Mouse (Mus musculus): ENCODE data around the gene Zfp810. TPM values are rescaled to one million over a fixed set of nuclear protein-coding genes. Genes with fewer than 3 reads are reported as not detected.
A peak's percentile ranks its signal among the peaks of the same experiment; 100 is the strongest.
"Not testable (repeated sequence)": the region's sequence is repeated elsewhere in the genome, so short reads cannot be mapped to it uniquely, and the experiment has no call there.

The Zfp810 gene
- polyA plus RNA-seq, 1 experiment from 2014 or later = 19.4 TPM

DNA sequence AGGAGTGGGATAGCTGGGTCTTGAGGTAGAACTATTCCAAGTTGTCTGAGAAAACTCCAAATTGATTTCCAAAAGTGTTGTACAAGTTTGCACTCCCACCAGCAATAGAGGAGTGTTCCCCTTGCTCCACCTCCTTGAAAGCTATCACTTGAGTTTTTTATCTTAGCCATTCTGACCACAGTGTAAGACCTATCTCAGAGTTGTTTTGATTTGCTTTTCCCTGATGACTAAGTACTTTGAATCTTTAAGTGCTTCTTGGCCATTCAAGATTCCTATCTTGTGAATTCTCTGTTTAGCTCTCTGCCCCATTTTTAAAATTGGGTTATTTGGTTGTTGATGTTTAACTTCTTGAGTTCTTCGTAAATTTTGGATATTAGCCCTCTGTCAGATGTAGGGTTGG, 11.7 kb upstream of the Zfp810 start:
- Histone ChIP-seq H3K36me3 (no peaks in the 10 kb centered on the region), H3K9me3 (replicated peaks) (no peaks in the 10 kb centered on the region), H3K9ac (no peak overlapping the region), H3K4me1 (no peaks in the 10 kb centered on the region), H3K4me2 (replicated peaks) (no peak overlapping the region), H3K27me3 (no peaks in the 10 kb centered on the region), H3K27ac (replicated peaks) (no peak overlapping the region), H3K4me3 (replicated peaks) (no peak overlapping the region)
- ATAC-seq (ENCODE audit: insufficient number of reproducible peaks, low FRiP score, low TSS enrichment, low read depth) = no peak
- 94% methylated on average over 1 of the region's 1 CpGs for WGBS

DNA sequence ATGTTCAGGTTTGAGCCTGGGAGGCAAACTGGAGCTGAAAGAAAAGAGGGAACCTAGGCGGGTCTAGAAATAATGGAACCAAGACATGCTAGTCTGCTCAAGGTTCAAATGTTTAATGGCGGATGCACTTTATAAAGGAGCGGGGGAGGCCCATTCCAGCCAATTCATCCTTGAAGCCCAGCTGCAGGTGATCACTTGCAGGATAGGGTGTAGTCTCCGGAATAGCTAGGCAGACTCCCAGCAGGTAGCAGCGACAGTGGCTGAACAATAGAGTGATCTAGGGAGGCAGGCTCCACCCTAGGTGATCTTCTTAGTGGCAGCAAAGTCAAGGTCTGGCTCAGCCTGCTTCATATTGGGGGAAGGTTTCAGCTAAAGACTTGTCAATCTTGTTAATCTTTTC, 8.6 kb upstream of the Zfp810 start:
- WGBS = 65% methylated on average over 5 of the region's 5 CpGs
- H3K4me2 ChIP-seq (replicated peaks); H3K4me3 ChIP-seq (replicated peaks); H3K36me3 ChIP-seq; ATAC-seq (ENCODE audit: insufficient number of reproducible peaks, low FRiP score, low TSS enrichment, low read depth); H3K9me3 ChIP-seq (replicated peaks); H3K9ac ChIP-seq; H3K4me1 ChIP-seq; H3K27me3 ChIP-seq; H3K27ac ChIP-seq (replicated peaks): not testable (repeated sequence)

DNA sequence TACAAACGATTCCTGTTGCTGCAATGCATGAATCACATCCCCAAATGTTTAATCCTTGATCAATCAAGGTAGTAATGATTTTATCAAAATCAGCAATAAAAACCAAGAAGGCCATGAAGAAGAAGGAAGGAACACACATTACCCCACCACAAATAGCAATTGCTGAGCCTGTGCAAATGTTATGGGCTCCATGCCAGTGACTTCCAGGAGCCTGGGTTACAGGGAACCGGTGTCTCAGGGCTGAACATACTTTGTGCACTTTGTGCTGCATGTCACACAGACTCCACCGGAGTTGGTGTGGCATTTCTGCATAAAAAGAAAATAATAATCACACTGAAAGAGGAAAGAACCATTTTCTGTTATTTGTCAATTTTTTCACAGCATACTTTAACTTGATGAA, 6.6 kb upstream of the Zfp810 start:
- no peaks in the 10 kb centered on the region for H3K27me3 ChIP-seq
- H3K4me3 ChIP-seq (replicated peaks) = no peak overlapping the region
- 53% methylated on average over 3 of the region's 3 CpGs for WGBS
- H3K4me2 ChIP-seq (replicated peaks) = no peak overlapping the region
- no peak for ATAC-seq (ENCODE audit: insufficient number of reproducible peaks, low FRiP score, low TSS enrichment, low read depth)
- no peak overlapping the region for H3K9ac ChIP-seq
- H3K27ac ChIP-seq (replicated peaks) = no peak overlapping the region
- no peaks in the 10 kb centered on the region for H3K9me3 ChIP-seq (replicated peaks)
- H3K4me1 ChIP-seq = no peaks in the 10 kb centered on the region
- no peaks in the 10 kb centered on the region for H3K36me3 ChIP-seq

DNA sequence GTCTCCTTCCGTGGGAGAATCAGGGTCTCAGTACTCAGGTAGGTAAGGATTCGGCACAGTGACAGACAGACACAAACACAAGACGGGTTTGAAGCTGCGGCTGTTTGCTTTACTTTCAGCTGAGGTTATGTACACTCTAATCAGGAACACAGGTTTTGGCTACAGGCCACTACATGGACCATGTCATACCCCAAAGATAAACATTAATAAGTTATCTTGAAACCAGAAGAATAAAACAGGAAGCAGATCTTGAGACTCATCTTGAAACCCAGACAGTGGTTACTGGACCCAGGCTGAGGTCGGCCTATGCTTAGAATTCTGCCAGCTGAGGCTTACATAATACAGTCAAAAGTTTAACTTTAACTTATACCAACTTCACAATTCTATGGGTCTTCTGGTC, 5.8 kb upstream of the Zfp810 start:
- H3K4me3 ChIP-seq (replicated peaks) = no peak overlapping the region
- no peak for ATAC-seq (ENCODE audit: insufficient number of reproducible peaks, low FRiP score, low TSS enrichment, low read depth)
- no peaks in the 10 kb centered on the region for H3K36me3 ChIP-seq
- no peak overlapping the region for H3K4me2 ChIP-seq (replicated peaks)
- no peak overlapping the region for H3K27ac ChIP-seq (replicated peaks)
- no peaks in the 10 kb centered on the region for H3K27me3 ChIP-seq
- WGBS = 85% methylated on average over 5 of the region's 5 CpGs
- H3K9ac ChIP-seq = no peak overlapping the region
- H3K9me3 ChIP-seq (replicated peaks) = no peaks in the 10 kb centered on the region
- H3K4me1 ChIP-seq = no peaks in the 10 kb centered on the region

DNA sequence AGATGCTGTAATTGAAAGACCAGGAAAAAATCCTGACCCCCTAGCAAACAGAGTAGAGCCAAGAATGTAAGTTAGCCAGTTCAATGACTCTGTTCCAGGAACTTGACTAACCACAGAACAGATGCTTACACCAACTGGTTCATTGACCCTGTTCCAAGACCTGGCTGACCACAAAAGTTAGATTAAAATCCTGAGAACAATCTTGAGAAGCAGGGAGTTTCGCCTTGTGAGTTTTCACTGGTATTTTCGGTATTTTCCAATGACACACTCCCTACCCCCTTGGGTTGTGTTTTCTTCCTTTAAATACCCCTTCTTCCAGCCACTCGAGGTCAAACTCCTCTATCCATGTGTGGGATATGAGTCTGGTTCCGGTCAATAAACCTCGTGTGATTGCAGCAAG, 2.2 kb upstream of the Zfp810 start:
- Histone ChIP-seq H3K27ac (replicated peaks) (0 out of 2 replicates have a peak overlapping the region, but pooled peaks have one; percentile 3), H3K4me2 (replicated peaks) (no peak overlapping the region), H3K36me3 (no peaks in the 10 kb centered on the region), H3K9ac (no peak overlapping the region), H3K4me3 (replicated peaks) (no peak overlapping the region), H3K27me3 (no peaks in the 10 kb centered on the region), H3K9me3 (replicated peaks) (no peaks in the 10 kb centered on the region), H3K4me1 (peaks cover 8% of the 10 kb centered on the region)
- ATAC-seq (ENCODE audit: insufficient number of reproducible peaks, low FRiP score, low TSS enrichment, low read depth) = no peak
- 74% methylated on average over 5 of the region's 5 CpGs for WGBS

DNA sequence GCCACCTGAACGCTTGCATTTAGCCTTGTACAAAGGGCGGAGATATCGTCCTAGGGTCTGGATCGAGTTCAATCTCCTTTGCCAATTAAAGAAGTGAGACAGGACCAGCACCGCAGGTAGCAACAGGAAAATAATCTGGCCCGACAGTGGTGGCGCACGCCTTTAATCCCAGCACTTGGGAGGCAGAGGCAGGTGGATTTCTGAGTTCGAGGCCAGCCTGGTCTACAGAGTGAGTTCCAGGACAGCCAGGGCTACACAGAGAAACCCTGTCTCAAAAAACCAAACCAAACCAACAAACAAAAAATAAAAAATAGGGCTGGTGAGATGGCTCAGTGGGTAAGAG, 443 bp upstream of the Zfp810 start:
- H3K9me3 ChIP-seq (replicated peaks); ATAC-seq (ENCODE audit: insufficient number of reproducible peaks, low FRiP score, low TSS enrichment, low read depth); H3K9ac ChIP-seq; H3K27me3 ChIP-seq; H3K4me1 ChIP-seq: not testable (repeated sequence)
- Histone ChIP-seq H3K4me2 (replicated peaks) (peak overlapping the region; percentile 77), H3K36me3 (peaks cover 16% of the 10 kb centered on the region), H3K27ac (replicated peaks) (0 out of 2 replicates have a peak overlapping the region, but pooled peaks have one; percentile 8), H3K4me3 (replicated peaks) (peak overlapping the region; percentile 95)
- WGBS = 14% methylated on average over 9 of the region's 9 CpGs

DNA sequence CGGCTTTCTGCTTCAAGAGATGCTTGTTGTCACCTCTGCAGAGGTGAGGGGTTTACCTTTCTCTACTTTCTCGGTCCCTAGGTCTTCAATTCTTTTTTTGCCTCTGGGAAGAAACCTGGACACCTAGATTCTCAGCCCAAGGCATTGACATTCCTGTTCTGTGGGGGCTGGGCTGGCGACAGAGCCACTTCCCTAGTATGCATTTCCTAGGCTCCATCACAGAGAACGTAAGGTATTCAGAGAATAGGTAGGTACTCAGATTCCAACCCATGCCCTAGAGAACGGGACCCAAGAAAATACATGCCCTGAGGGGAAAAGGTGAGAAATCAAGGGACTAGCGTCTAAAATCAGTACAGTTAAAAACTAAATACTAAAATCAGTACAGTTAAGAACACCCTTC, 722 bp downstream of the Zfp810 start:
- Histone ChIP-seq H3K36me3 (peaks cover 26% of the 10 kb centered on the region), H3K27me3 (no peaks in the 10 kb centered on the region), H3K27ac (replicated peaks) (no peak overlapping the region; the same call in 1 of the 2 replicates), H3K9me3 (replicated peaks) (no peaks in the 10 kb centered on the region), H3K4me1 (peaks cover 8% of the 10 kb centered on the region), H3K9ac (peak overlapping the region; percentile 94), H3K4me2 (replicated peaks) (peak overlapping the region; percentile 77), H3K4me3 (replicated peaks) (peak overlapping the region; percentile 95)
- no peak for ATAC-seq (ENCODE audit: insufficient number of reproducible peaks, low FRiP score, low TSS enrichment, low read depth)
- 13% methylated on average over 6 of the region's 6 CpGs for WGBS

DNA sequence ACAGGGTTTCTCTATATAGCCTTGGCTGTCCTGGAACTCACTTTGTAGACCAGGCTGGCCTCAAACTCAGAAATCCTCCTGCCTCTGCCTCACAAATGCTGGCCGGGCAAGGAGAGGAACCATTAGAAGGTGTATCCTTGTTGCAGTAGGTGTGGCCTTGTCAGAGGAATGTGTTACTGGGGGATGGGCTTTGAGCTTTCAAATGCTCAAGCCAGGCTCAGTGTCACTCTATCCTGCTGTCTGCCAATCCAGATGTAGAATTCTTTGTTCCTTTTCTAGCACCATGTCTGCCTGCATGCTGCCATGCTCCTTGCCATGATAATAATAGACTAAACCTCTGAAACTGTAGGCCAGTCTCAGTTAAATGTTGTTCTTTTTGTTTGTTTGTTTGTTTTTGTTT, 5.2 kb downstream of the Zfp810 start:
- Histone ChIP-seq H3K4me2 (replicated peaks) (no peak overlapping the region), H3K9me3 (replicated peaks) (no peaks in the 10 kb centered on the region), H3K36me3 (peaks cover 63% of the 10 kb centered on the region), H3K27me3 (no peaks in the 10 kb centered on the region), H3K4me3 (replicated peaks) (no peak overlapping the region), H3K4me1 (peaks cover 8% of the 10 kb centered on the region), H3K9ac (no peak overlapping the region), H3K27ac (replicated peaks) (no peak overlapping the region)
- no peak for ATAC-seq (ENCODE audit: insufficient number of reproducible peaks, low FRiP score, low TSS enrichment, low read depth)
- WGBS = 93% methylated on average over 1 of the region's 1 CpGs

DNA sequence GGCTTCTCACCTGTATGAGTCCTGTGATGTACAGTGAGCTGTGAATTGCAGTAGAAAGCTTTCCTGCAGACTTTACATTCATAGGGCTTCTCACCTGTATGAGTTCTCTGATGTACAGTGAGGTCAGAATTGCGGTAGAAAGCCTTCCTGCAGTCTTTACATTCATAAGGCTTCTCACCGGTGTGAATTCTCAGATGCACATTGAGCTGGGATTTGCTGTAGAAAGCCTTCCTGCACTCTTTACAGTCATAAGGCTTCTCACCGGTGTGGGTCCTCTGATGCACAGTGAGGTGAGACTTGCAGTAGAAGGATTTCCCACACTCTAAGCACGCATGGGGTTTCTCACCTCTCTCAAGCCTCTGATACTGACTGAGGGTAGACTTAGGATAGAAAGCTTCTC, 28.7 kb downstream of the Zfp810 start:
- Histone ChIP-seq H3K27me3 (no peaks in the 10 kb centered on the region), H3K9me3 (replicated peaks) (peaks cover 59% of the 10 kb centered on the region), H3K27ac (replicated peaks) (no peak overlapping the region), H3K4me3 (replicated peaks) (no peak overlapping the region), H3K4me1 (no peaks in the 10 kb centered on the region), H3K9ac (no peak overlapping the region), H3K4me2 (replicated peaks) (no peak overlapping the region), H3K36me3 (peaks cover 81% of the 10 kb centered on the region)
- ATAC-seq (ENCODE audit: insufficient number of reproducible peaks, low FRiP score, low TSS enrichment, low read depth) = no peak
- 94% methylated on average over 4 of the region's 4 CpGs for WGBS

DNA sequence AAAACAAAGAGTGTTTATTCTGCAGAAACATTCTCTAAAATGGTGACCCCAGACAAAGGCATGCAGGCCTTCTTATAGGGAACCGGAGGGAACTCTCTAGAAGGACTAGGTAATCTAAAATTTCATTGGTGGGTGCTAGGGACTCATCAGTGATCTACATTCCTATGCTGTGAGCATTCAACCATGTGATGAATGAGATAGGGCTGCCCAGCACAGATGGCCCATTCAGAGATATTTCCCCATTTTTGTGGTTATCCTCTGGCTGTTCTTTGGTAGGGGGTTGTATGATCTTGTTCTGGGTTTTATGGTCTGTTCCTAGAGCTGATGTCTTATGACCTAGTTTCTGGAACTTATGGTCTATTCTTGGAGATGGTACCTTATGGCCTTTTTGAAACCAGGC, 38.6 kb downstream of the Zfp810 start:
- H3K9ac ChIP-seq = no peak overlapping the region
- peaks cover 6% of the 10 kb centered on the region; the same call in 1 of the 2 replicates for H3K36me3 ChIP-seq
- no peak overlapping the region for H3K4me3 ChIP-seq (replicated peaks)
- H3K27me3 ChIP-seq = no peaks in the 10 kb centered on the region
- WGBS = 88% methylated on average over 1 of the region's 1 CpGs
- no peaks in the 10 kb centered on the region for H3K4me1 ChIP-seq
- H3K4me2 ChIP-seq (replicated peaks) = no peak overlapping the region
- H3K27ac ChIP-seq (replicated peaks) = no peak overlapping the region
- ATAC-seq (ENCODE audit: insufficient number of reproducible peaks, low FRiP score, low TSS enrichment, low read depth) = no peak
- H3K9me3 ChIP-seq (replicated peaks) = peaks cover 4% of the 10 kb centered on the region; the same call in 1 of the 2 replicates

DNA sequence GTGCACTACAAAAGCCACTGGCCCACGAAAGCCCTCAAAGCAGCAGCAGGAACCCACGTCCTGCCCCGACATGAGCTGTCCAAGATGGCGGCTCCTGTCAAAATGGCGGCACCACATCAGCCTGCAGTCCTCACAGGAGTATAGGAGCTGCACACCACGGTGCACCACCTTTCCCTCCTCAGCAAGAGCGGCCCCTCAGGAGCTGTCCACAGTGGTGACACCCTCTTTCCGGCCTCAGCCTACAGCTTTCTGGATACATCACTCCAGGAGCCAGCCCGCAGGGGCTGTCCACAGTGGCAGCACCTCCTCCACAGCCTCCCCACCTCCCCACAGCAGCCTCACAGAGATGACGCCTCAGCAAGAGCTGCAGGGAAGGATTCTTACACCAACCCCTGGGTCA, 44.8 kb downstream of the Zfp810 start:
- WGBS = 87% methylated on average over 10 of the region's 10 CpGs

DNA sequence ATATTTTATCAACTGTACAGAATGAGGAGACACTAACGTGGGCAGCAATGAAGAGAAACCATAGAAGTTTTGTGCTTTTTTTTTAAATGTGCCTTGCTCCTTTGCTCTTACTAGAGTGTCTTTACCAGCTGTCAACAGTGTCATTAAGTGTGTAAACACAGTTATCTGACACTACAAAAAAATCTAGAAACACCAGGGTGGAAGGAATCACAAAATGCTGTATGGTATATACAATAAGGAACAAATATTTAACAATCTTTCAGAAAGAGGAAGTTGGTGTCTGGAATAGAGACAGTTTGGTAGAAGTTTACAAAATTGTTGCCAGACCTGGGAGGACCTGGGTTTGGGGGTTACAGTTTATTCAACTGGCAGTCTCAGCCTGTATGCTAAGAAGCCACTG, 45.9 kb downstream of the Zfp810 start:
- 0 out of 2 replicates have a peak, but pooled peaks cover 5% of the 10 kb centered on the region for H3K4me1 ChIP-seq
- no peaks in the 10 kb centered on the region for H3K9me3 ChIP-seq (replicated peaks)
- 74% methylated on average over 1 of the region's 1 CpGs for WGBS
- H3K9ac ChIP-seq = no peak overlapping the region
- ATAC-seq (ENCODE audit: insufficient number of reproducible peaks, low FRiP score, low TSS enrichment, low read depth) = no peak
- no peak overlapping the region for H3K4me3 ChIP-seq (replicated peaks)
- H3K36me3 ChIP-seq = no peaks in the 10 kb centered on the region
- H3K4me2 ChIP-seq (replicated peaks) = no peak overlapping the region
- no peaks in the 10 kb centered on the region for H3K27me3 ChIP-seq
- no peak overlapping the region for H3K27ac ChIP-seq (replicated peaks)

More for the DNA sequence above, 44.8 kb downstream of the Zfp810 start:
- 0 out of 2 replicates have a peak, but pooled peaks cover 5% of the 10 kb centered on the region for H3K4me1 ChIP-seq
- no peak overlapping the region for H3K9ac ChIP-seq
- no peak overlapping the region for H3K27ac ChIP-seq (replicated peaks)
- H3K9me3 ChIP-seq (replicated peaks) = no peaks in the 10 kb centered on the region
- no peak for ATAC-seq (ENCODE audit: insufficient number of reproducible peaks, low FRiP score, low TSS enrichment, low read depth)
- H3K27me3 ChIP-seq = no peaks in the 10 kb centered on the region
- H3K4me2 ChIP-seq (replicated peaks) = no peak overlapping the region
- no peaks in the 10 kb centered on the region for H3K36me3 ChIP-seq
- H3K4me3 ChIP-seq (replicated peaks) = no peak overlapping the region

Data from embryonic facial prominence, embryonic 15.5 days (tissue).